In the genomic region with DNA sequence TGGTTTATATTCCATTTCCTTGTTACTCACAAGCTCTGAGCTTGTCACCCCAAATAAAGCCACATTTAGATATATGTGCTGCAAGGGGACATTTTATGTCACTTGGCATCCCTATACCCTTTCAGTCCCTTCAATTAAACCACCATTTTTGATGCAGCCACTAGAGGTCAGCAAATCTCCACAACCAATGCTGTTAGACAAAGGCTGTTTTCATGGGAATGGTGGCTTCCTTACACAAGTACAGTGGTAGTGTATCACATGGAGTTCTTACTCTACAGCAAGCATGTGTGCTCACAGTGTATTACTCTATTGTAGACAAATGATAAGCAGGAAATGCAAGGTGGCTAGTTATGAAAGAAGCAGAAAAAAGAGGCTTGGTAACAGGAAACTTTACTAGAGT, we compare ENCODE assay signal across 9 mouse cellular contexts. TPM values are rescaled to one million over a fixed set of nuclear protein-coding genes. Genes with fewer than 3 reads are reported as not detected.
DNase-seq lines count a peak whose midpoint lies in the region; ATAC-seq and TF ChIP-seq lines count a peak whose summit lies in the region.
"Had no signal": no experiment of that assay in that cellular context is flagged by ENCODE, and none has a peak within 500 bp of the region (broad histone marks: within the 10 kb centered on the region; RNA-seq: fewer than 3 reads in every experiment).

No protein-coding gene starts in this region.

- no peak overlapping the region for H3K9ac ChIP-seq in ES-E14 (ENCODE audit: insufficient read depth, low read depth, low read length, poor library complexity, severe bottlenecking)
- H3K9ac ChIP-seq in forebrain, embryonic 12.5 days, result no peak overlapping the region
- H3K9ac ChIP-seq: lung, embryonic 15.5 days had no signal

- H3K4me3 ChIP-seq in ES-E14 (ENCODE audit: insufficient read depth in 1 of 2, low read depth in 1 of 2, low read length in 2 of 2, poor library complexity in 1 of 2, severe bottlenecking in 1 of 2), result no peak overlapping the region
- H3K4me3 ChIP-seq in forebrain, embryonic 12.5 days (replicated peaks), result no peak overlapping the region
- H3K4me3 ChIP-seq: lung, embryonic 15.5 days had no signal

- ATAC-seq in forebrain, embryonic 12.5 days (ENCODE audit: low FRiP score), result peak; percentile 80

- no peaks in the 10 kb centered on the region for H3K36me3 ChIP-seq in ES-E14 (ENCODE audit: control insufficient read depth, insufficient read depth, low read length, poor library complexity, severe bottlenecking)
- no peaks in the 10 kb centered on the region for H3K36me3 ChIP-seq in forebrain, embryonic 12.5 days (replicated peaks)
- H3K36me3 ChIP-seq: lung, embryonic 15.5 days had no signal

- intact Hi-C loops in heart, postnatal 36 days (cut with DNase I), result loop anchor here (1.0 to 5.0 kb wide), 4 partner anchors 90 to 473 kb away; no protein-coding TSS in a partner anchor

- H3K27ac ChIP-seq in ES-E14 (ENCODE audit: insufficient read depth, low read depth, low read length, poor library complexity, severe bottlenecking), result no peak overlapping the region
- no peak overlapping the region for H3K27ac ChIP-seq in forebrain, embryonic 12.5 days
- H3K27ac ChIP-seq: lung, embryonic 15.5 days had no signal

- H3K4me1 ChIP-seq in ES-E14 (ENCODE audit: control insufficient read depth in 2 of 2, insufficient read depth in 2 of 2, low read length in 2 of 2, poor library complexity in 1 of 2), result no peaks in the 10 kb centered on the region
- no peaks in the 10 kb centered on the region for H3K4me1 ChIP-seq in forebrain, embryonic 12.5 days
- H3K4me1 ChIP-seq: lung, embryonic 15.5 days had no signal

- H3K27me3 ChIP-seq in forebrain, embryonic 12.5 days, result no peaks in the 10 kb centered on the region
- H3K27me3 ChIP-seq: lung, embryonic 15.5 days had no signal

- in situ Hi-C loops in ES-E14 (cut with MboI; ENCODE audit: low sequenced_read_pairs in 2 of 2, unreplicated experiment in 2 of 2), result loop anchor here (10.0 to 25.0 kb wide), 3 partner anchors 238 to 466 kb away; no protein-coding TSS in a partner anchor

- H3K4me2 ChIP-seq in forebrain, embryonic 12.5 days, result no peak overlapping the region
- H3K4me2 ChIP-seq: lung, embryonic 15.5 days had no signal

- DNase-seq in ES-E14 (ENCODE audit: low read depth, low spot score), result peak; percentile 74
- DNase-seq in c-Kit-positive CD71-positive TER-119-positive erythroid progenitor cells, embryonic 14.5 days (ENCODE audit: low spot score), result peak; percentile 76
- DNase-seq in heart, postnatal 36 days, result peak; percentile 75 to 81
- DNase-seq in large intestine, adult 2 months (ENCODE audit: low read depth, low spot score), result peak; percentile 89
- DNase-seq in lung, adult 18-20 months, result peak; percentile 50 to 78
- peak; percentile 28 for DNase-seq in ovary, adult 18-20 months (ENCODE audit: low spot score)
- DNase-seq in thymus, postnatal 14 days, result peak; percentile 82

- H3K9me3 ChIP-seq in ES-E14 (ENCODE audit: control insufficient read depth, insufficient read depth, low read depth, low read length), result no peaks in the 10 kb centered on the region
- H3K9me3 ChIP-seq in forebrain, embryonic 12.5 days, result no peaks in the 10 kb centered on the region
- H3K9me3 ChIP-seq: lung, embryonic 15.5 days had no signal

TF ChIP-seq in ES-E14, 5 proteins besides CTCF, POLR2A, EP300 and RAD21:
- TF ChIP-seq CHD2 (IDR thresholded peaks at IDR 0.05; ENCODE audit: low read depth, low read length) (no peak), ZC3H11A (IDR thresholded peaks at IDR 0.05; ENCODE audit: borderline replicate concordance, low read depth, low read length) (peak; percentile 96), ZNF384 (IDR thresholded peaks at IDR 0.05; ENCODE audit: low read depth, low read length) (no peak), MAFK (IDR thresholded peaks at IDR 0.05; ENCODE audit: insufficient read depth, low read depth, low read length) (no peak)

RNA-seq across cellular contexts. Expression of a gene that starts 42.4 kb away (rescaled TPM):
- 0.85 and 0.98 TPM in 2 replicates for total RNA-seq in ES-E14 (2012; rRNA removed)
- polyA plus RNA-seq in forebrain, embryonic 12.5 days (2016; fragmentation: Nextera tagmentation; extraction: Ambion mirVana), result not detected in 2 replicates
- not detected for total RNA-seq in heart, postnatal 36 days (2021)
- polyA plus RNA-seq in large intestine, adult 2 months (2012; rRNA removed), result 0.04 TPM in 1 of 2 replicates, not detected in the other
- polyA plus RNA-seq: lung, embryonic 15.5 days had no signal

Comparison
In these comparisons a context has a peak if more than half of its experiments do, and no peak if none do; other contexts are left out.
1. DNase-seq: peak in every context shown above with its lines; median percentile 89 in large intestine, adult 2 months; 82 in thymus, postnatal 14 days; 78 in heart, postnatal 36 days; 76 in c-Kit-positive CD71-positive TER-119-positive erythroid progenitor cells, embryonic 14.5 days; 74 in ES-E14; 64 in lung, adult 18-20 months; 28 in ovary, adult 18-20 months.